Mouse (Mus musculus) olfactory bulb, adult 2 months (tissue): ENCODE data around the gene Cdk18.

Experiments used
- CTCF ChIP-seq: fragments of 200-500 bp; IDR thresholded peaks from 2 replicates; pipeline ENCODE4 v1.5.1; 2012; ENCODE audit warnings: low read depth, mild to moderate bottlenecking, low read length, moderate library complexity; ENCODE audit not compliant: insufficient read depth
- POLR2A ChIP-seq: fragments of 200-500 bp; IDR thresholded peaks from 2 replicates; pipeline ENCODE4 v1.6.1; 2012; ENCODE audit warnings: mild to moderate bottlenecking, low read depth, low read length, moderate library complexity; ENCODE audit not compliant: insufficient read depth

- TF ChIP-seq CTCF (no peak), POLR2A (no peak)
These were observed 46.8 kb upstream of the Cdk18 start for GRCm38 (mm10) chr1:132186303-132186702.
